Mouse (Mus musculus) heart, postnatal 14 days (tissue): ENCODE measurements around the gene Psg27. TPM values are rescaled to one million over a fixed set of nuclear protein-coding genes. Genes with fewer than 3 reads are reported as not detected.
"Not testable (repeated sequence)": the region's sequence is repeated elsewhere in the genome, so short reads cannot be mapped to it uniquely, and the experiment has no call there.

ENCODE experiments used
- DNase-seq, 2 experiments: peaks; one replicate each; pipeline ENCODE4 v3.0.0; 2021 to 2022
- intact Hi-C: fragments of 180-260 bp; cut with DNase I; formaldehyde crosslinking; loops from one replicate; pipeline ENCODE4 v1.15.1; 2025
- long read RNA-seq, 2 experiments: library from polyadenylated mRNA; stranded (forward); transcript quantifications; one replicate each; pipeline ENCODE4 v2.0.0; 2021
- total RNA-seq, 2 experiments: library from RNA; stranded (reverse); gene quantifications; 2 replicates each; pipeline ENCODE4 v1.2.3; 2021

The Psg27 gene
- not detected for total RNA-seq
- long read RNA-seq, experiment 1 = 0 reads
- long read RNA-seq, experiment 2 = 0 reads

DNA sequence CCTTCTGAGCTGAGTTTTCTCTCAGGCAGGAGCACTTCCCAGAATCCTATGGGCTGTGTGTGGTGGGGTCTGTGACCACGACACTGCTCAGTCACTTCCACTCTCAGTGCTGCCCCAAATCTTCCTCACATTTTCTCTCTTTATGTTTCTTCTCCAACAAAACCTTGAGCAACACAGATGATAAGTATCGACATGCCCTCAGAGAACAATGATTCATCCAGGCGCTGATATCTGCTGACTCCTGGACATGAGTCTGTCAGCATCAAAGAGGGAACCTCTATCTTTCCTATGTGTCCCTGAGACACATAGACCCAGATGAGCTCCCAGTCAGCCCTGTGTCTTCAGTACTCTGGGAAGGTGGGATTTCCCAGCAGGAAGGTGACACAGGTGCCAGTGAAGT, at the start of gene Psg27:
Psg27 (minus strand) TSS at position 101 of the 400 bp plus-strand sequence.
- intact Hi-C loops = no loop called here

DNA sequence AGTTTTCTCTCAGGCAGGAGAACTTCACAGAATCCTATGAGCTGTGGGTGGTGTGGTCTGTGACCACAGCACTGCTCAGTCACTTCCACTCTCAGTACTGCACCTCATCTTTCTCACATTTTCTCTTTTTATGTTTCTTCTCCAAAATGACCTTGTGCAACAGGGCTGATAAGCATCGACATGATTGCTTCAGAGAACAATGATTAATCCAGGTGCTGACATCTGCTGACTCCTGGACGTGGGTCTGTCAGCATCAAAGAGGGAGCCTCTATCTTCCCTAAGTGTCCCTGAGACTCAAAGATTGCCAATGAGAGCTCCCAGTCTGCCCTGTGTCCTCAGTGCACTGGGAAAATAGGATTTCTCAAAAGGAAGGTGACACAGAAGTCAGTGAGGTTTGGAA, 49.3 kb upstream of the Psg27 start, which contains the start of gene Psg23:
Psg23 (minus strand) TSS at position 101 of the 400 bp plus-strand sequence.
- DNase-seq = not testable (repeated sequence)
- intact Hi-C loops = loop anchor here (2.0 kb wide), 1 partner anchor 40 kb away; the partner anchor contains the start of gene Psg21

More for the DNA sequence above, at the start of gene Psg27:
- no peak for DNase-seq

DNA sequence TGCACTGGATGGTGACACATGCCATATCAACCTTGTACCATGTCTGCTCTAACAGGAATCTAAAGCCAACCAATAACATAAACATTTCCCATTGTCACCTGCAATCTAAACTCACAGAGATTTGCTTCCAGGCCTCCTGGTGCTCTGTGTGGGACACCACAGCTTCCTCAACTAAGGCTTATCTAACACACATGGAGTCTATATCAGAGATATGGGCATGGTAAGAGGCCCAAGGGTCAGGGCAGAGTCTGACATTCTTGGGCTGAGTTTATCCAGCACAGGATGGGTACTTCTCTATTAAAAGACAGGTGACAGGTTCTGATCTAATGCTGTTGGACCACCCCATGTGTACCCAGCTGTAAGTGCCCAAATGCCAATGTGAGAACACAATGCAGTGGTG, 7.3 kb downstream of the Psg27 start:
- intact Hi-C loops = no loop called here
- no peak for DNase-seq

DNA sequence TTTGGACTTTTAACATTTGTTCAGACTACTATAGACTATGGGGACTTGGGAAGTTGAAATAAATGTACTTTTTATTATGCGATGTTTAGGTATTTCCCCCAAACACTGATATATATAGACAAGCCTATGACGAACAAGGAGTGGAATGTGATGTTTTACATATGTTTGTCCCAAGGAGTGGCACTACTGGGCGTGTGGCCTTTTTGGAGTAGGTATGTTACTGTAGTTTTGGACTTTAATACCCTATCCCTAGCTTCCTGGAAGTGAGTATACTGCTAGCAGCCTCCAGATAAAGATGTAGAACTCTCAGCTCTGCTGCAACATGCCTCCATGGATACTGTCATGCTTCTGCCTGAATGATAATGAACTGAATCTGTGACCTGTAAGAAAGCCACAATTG, 11.4 kb downstream of the Psg27 start:
- DNase-seq, intact Hi-C loops: not testable (repeated sequence)

DNA sequence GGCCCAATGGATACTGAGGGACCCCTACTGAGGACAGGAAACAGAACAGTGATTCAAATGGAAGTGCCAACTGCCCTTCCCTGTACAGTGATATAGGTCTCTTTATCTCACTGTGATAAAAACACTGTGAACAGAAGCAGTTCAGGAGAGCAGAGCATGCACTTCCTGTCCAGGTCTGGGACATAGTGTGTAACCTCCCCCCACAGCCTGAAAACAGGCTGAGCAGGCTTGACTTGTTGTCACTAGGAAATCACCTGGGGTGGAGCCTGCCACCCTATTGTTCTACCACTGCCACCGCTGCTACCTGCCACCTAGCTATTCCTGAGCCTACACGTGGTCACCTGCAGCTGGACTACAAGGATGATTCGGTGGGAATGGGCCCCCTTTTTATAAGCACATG, 33.7 kb downstream of the Psg27 start:
- intact Hi-C loops = no loop called here
- no peak for DNase-seq

DNA sequence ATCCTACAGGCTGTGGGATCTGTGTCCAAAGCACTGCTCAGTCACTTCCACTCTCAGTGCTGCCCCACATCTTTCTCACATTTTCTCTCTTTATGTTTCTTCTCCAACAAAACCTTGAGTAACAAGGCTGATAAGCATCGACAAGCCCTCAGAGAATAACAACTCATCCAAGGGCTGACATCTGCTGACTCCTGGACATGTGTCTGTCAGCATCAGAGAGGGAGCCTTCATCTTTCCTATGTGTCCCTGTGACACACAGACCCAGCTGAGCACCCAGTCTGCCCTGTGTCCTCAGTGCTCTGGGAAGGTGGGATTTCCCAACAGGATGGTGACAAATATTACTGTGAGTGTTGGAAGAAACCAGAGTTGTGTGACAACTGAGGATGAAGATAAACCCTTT, 34.9 kb downstream of the Psg27 start, which contains the start of gene Psg25:
Psg25 (minus strand) TSS at position 101 of the 400 bp plus-strand sequence.
- intact Hi-C loops = no loop called here
- DNase-seq = no peak

DNA sequence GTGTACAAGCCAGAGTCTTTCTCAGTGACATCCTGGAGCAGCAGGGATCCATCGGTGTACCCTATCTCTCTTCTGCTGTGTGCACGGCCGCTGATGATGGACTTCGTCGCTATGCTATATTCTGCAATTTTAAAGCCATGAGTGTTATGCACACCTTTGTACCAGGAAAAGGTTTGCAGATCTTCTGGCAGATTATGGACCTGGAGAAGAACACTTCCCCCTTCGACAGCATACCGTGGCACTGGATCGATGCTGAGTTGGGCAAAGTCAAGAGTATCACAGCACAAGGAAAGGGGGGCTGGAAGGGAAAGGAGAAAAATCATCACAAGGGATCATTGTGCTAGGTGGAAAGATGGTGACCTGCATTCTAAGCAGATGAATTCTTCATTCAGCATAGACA, 42.4 kb downstream of the Psg27 start:
- no peak for DNase-seq
- intact Hi-C loops = no loop called here

DNA sequence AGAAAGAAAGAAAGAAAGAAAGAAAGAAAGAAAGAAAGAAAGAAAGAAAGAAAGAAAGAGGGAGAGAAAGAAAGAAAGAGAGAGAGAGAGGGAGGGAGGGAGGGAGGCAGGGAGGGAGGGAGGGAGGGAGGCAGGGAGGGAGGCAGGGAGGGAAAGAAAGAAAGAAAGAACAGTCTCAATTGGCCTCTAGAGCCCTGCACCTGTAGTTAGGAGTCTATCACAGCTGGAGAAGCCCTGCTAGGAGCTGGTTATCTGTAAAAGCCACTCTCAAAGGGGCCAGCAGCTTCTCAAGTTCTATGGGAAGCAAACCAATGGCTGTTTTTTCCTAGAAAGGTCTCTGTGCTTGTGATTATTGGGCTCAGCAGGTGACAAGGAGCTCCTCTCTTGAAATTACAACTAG, 54.3 kb downstream of the Psg27 start:
- DNase-seq, intact Hi-C loops: not testable (repeated sequence)

DNA sequence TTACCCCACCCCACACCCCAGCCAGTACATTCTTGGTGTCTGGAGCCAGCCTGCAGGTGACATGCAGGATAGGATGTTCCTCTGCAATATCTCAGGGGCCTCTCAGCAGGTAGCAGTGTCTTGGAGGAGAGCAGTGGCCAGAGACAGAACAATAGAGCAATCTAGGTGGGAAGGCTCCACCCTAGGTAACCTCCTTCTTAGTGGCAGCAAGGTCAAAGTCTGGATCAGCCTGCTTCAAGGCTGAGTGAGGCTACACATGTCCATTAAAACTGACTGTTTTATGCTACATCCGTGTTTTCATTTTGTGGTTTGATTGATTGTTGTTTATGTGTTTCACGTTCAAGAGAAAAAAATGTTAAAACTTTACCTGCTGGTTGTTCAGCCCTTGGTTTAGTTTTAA, 54.7 kb downstream of the Psg27 start:
- intact Hi-C loops, DNase-seq: not testable (repeated sequence)

DNA sequence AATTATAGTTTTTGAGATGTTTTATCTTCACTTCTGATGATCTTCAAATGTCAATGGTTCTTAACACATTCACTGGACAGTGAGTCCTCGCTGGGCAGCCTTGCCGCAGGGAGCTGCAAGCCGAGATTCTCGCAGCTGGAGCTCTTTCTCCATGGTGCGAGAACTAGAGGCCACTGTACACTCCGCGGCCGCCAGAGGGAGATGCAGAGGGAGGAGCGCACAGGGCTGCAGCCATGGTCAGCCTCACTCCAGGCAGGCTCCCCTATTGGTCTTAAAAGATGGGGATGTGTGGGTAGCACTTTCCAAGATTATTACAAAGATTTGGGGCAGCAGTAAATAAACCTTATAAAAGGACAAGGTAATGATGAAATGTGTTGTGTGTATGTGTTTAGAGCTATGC, 55.6 kb downstream of the Psg27 start:
- DNase-seq = peak in 1 of 2 experiments; percentile 5

More for the DNA sequence above, 55.6 kb downstream of the Psg27 start:
- intact Hi-C loops = no loop called here

Other genes with a start within 250 kb of the Psg27 start
- gene Psg18, start 212.3 kb downstream of the Psg27 start, total RNA-seq = not detected
- not detected for gene Psg28, start 135.3 kb downstream of the Psg27 start, total RNA-seq
- gene Psg26, start 83.1 kb downstream of the Psg27 start, total RNA-seq = not detected
- not detected for gene Psg25, start 35.0 kb downstream of the Psg27 start, total RNA-seq
- gene Psg23, start 49.2 kb upstream of the Psg27 start, total RNA-seq = not detected
- not detected for gene Psg21, start 89.4 kb upstream of the Psg27 start, total RNA-seq
- not detected for gene Psg20, start 118.9 kb upstream of the Psg27 start, total RNA-seq
- not detected for gene Psg22, start 150.8 kb upstream of the Psg27 start, total RNA-seq
- not detected for gene Psg19, start 231.2 kb upstream of the Psg27 start, total RNA-seq